ENCODE assay signal across 14 mouse cellular contexts in the genomic region with DNA sequence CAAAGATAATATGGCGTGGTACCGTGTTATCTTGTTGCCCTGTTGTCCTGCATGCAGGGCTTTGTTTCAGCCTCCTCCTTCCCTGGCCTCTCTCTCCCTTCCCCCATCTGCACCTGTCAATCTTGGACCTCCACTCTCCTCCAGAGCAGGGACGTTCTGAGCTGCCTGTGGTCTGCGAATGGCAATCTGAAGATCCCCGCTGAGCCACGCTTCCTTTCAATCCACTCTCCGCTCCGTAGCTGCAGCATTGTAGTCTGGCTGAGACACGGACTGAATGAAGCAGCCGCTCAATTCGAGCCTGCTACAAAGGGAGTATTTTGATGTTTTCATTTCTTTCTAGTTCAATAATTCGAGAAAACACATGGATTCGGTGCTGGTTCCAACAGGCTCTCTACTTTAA.
A peak's percentile ranks its signal among the peaks of the same experiment; 100 is the strongest.
DNase-seq lines count a peak whose midpoint lies in the region; ATAC-seq lines count a peak whose summit lies in the region.
"Had no signal": no experiment of that assay in that cellular context is flagged by ENCODE, and none has a peak within 500 bp of the region (broad histone marks: within the 10 kb centered on the region; RNA-seq: fewer than 3 reads in every experiment).

No protein-coding gene starts in this region.

- peaks cover 23% of the 10 kb centered on the region for H3K27me3 ChIP-seq in kidney, embryonic 15.5 days
- peaks cover 3% of the 10 kb centered on the region; the same call in 1 of the 2 replicates for H3K27me3 ChIP-seq in kidney, embryonic 16.5 days (ENCODE audit: insufficient read depth, low read length)
- H3K27me3 ChIP-seq in forebrain, embryonic 10.5 days (ENCODE audit: poor library complexity, severe bottlenecking): peaks cover 92% of the 10 kb centered on the region
- H3K27me3 ChIP-seq in hindbrain, embryonic 15.5 days: no peaks in the 10 kb centered on the region; the same call in 1 of the 2 replicates
- peaks cover 11% of the 10 kb centered on the region; the same call in 1 of the 2 replicates for H3K27me3 ChIP-seq in neural tube, embryonic 13.5 days
- peaks cover 66% of the 10 kb centered on the region for H3K27me3 ChIP-seq in liver, embryonic 12.5 days (replicated peaks)

- no peak overlapping the region for H3K27ac ChIP-seq in kidney, embryonic 15.5 days
- no peak overlapping the region for H3K27ac ChIP-seq in kidney, embryonic 16.5 days (ENCODE audit: low read length)
- peak overlapping the region; percentile 77 for H3K27ac ChIP-seq in forebrain, embryonic 10.5 days
- H3K27ac ChIP-seq in hindbrain, embryonic 15.5 days (replicated peaks): peak overlapping the region; percentile 43; the same call in 1 of the 2 replicates
- H3K27ac ChIP-seq in neural tube, embryonic 13.5 days (replicated peaks): peak overlapping the region; percentile 61
- H3K27ac ChIP-seq in liver, embryonic 12.5 days: no peak overlapping the region
- H3K27ac ChIP-seq: liver, embryonic 15.5 days had no signal

- H3K4me1 ChIP-seq in kidney, embryonic 15.5 days: peaks cover 23% of the 10 kb centered on the region
- peaks cover 13% of the 10 kb centered on the region for H3K4me1 ChIP-seq in kidney, embryonic 16.5 days (ENCODE audit: insufficient read depth, low read length)
- peaks cover 87% of the 10 kb centered on the region for H3K4me1 ChIP-seq in forebrain, embryonic 10.5 days
- H3K4me1 ChIP-seq in hindbrain, embryonic 15.5 days (replicated peaks): peaks cover 70% of the 10 kb centered on the region
- peaks cover 89% of the 10 kb centered on the region for H3K4me1 ChIP-seq in neural tube, embryonic 13.5 days (replicated peaks)
- H3K4me1 ChIP-seq in liver, embryonic 12.5 days: no peaks in the 10 kb centered on the region
- H3K4me1 ChIP-seq: liver, embryonic 15.5 days had no signal

- H3K9me3 ChIP-seq in kidney, embryonic 15.5 days (replicated peaks): no peaks in the 10 kb centered on the region
- no peaks in the 10 kb centered on the region for H3K9me3 ChIP-seq in kidney, embryonic 16.5 days (ENCODE audit: low read length)
- no peaks in the 10 kb centered on the region for H3K9me3 ChIP-seq in forebrain, embryonic 10.5 days
- no peaks in the 10 kb centered on the region for H3K9me3 ChIP-seq in hindbrain, embryonic 15.5 days
- H3K9me3 ChIP-seq in neural tube, embryonic 13.5 days: no peaks in the 10 kb centered on the region
- no peaks in the 10 kb centered on the region for H3K9me3 ChIP-seq in liver, embryonic 12.5 days (replicated peaks)
- H3K9me3 ChIP-seq: liver, embryonic 15.5 days had no signal

- H3K4me3 ChIP-seq in kidney, embryonic 15.5 days (replicated peaks): no peak overlapping the region
- no peak overlapping the region for H3K4me3 ChIP-seq in kidney, embryonic 16.5 days (ENCODE audit: low read length)
- peak overlapping the region; percentile 22; the same call in 1 of the 2 replicates for H3K4me3 ChIP-seq in forebrain, embryonic 10.5 days
- H3K4me3 ChIP-seq in hindbrain, embryonic 15.5 days: no peak overlapping the region
- H3K4me3 ChIP-seq in neural tube, embryonic 13.5 days: no peak overlapping the region
- no peak overlapping the region for H3K4me3 ChIP-seq in liver, embryonic 12.5 days
- H3K4me3 ChIP-seq: liver, embryonic 15.5 days had no signal

- no peaks in the 10 kb centered on the region for H3K36me3 ChIP-seq in kidney, embryonic 15.5 days
- H3K36me3 ChIP-seq in kidney, embryonic 16.5 days (ENCODE audit: insufficient read depth, low read length): no peaks in the 10 kb centered on the region
- no peaks in the 10 kb centered on the region for H3K36me3 ChIP-seq in forebrain, embryonic 10.5 days (replicated peaks)
- no peaks in the 10 kb centered on the region for H3K36me3 ChIP-seq in hindbrain, embryonic 15.5 days
- H3K36me3 ChIP-seq in neural tube, embryonic 13.5 days: no peaks in the 10 kb centered on the region
- H3K36me3 ChIP-seq in liver, embryonic 12.5 days: no peaks in the 10 kb centered on the region
- H3K36me3 ChIP-seq: liver, embryonic 15.5 days had no signal

- H3K4me2 ChIP-seq in kidney, embryonic 15.5 days: 0 out of 2 replicates have a peak overlapping the region, but pooled peaks have one; percentile 24
- no peak overlapping the region for H3K4me2 ChIP-seq in kidney, embryonic 16.5 days (replicated peaks; ENCODE audit: low read depth, low read length)
- peak overlapping the region; percentile 23 for H3K4me2 ChIP-seq in hindbrain, embryonic 15.5 days
- H3K4me2 ChIP-seq in neural tube, embryonic 13.5 days: peak overlapping the region; percentile 9; the same call in 1 of the 2 replicates
- no peak overlapping the region for H3K4me2 ChIP-seq in liver, embryonic 12.5 days
- H3K4me2 ChIP-seq: liver, embryonic 15.5 days had no signal

- no peak overlapping the region for H3K9ac ChIP-seq in kidney, embryonic 15.5 days
- no peak overlapping the region for H3K9ac ChIP-seq in kidney, embryonic 16.5 days (replicated peaks; ENCODE audit: low read length)
- no peak overlapping the region for H3K9ac ChIP-seq in hindbrain, embryonic 15.5 days
- no peak overlapping the region for H3K9ac ChIP-seq in neural tube, embryonic 13.5 days
- H3K9ac ChIP-seq in liver, embryonic 12.5 days: no peak overlapping the region
- H3K9ac ChIP-seq: liver, embryonic 15.5 days had no signal

- ATAC-seq in kidney, embryonic 15.5 days (replicated peaks; ENCODE audit: low FRiP score): no peak
- no peak for ATAC-seq in kidney, embryonic 16.5 days (ENCODE audit: low FRiP score, low TSS enrichment)
- ATAC-seq in hindbrain, embryonic 15.5 days (ENCODE audit: low FRiP score, low read depth): no peak
- no peak for ATAC-seq in neural tube, embryonic 13.5 days (ENCODE audit: low read depth)
- no peak for ATAC-seq in liver, embryonic 12.5 days

- 15% methylated on average over 13 of the region's 13 CpGs for WGBS in kidney, embryonic 15.5 days
- WGBS in kidney, embryonic 16.5 days: 15% methylated on average over 13 of the region's 13 CpGs
- WGBS in forebrain, embryonic 10.5 days: 5% methylated on average over 13 of the region's 13 CpGs
- 5% methylated on average over 13 of the region's 13 CpGs for WGBS in hindbrain, embryonic 15.5 days
- 5% methylated on average over 13 of the region's 13 CpGs for WGBS in neural tube, embryonic 13.5 days
- 10% methylated on average over 13 of the region's 13 CpGs for WGBS in liver, embryonic 12.5 days (ENCODE audit: insufficient replicate concordance)

- DNase-seq in forebrain, embryonic 10.5 days (ENCODE audit: extremely low spot score, low spot score): peak; percentile 47
- DNase-seq in thymus, postnatal 10 days (ENCODE audit: low spot score in 2 of 2): no peak
- DNase-seq in gastrocnemius, adult 8-10 months (ENCODE audit: low spot score in 2 of 2): no peak
- DNase-seq: adrenal gland, postnatal 25 days; cerebellum, adult 9-10 months; heart, postnatal 36 days; kidney, postnatal 25 days; thymus, postnatal 36 days had no signal

Comparison
In these comparisons a context has a peak if more than half of its experiments do, and no peak if none do; other contexts are left out.
1. H3K4me2 ChIP-seq: peak in kidney, embryonic 15.5 days (single experiment), hindbrain, embryonic 15.5 days (single experiment) and neural tube, embryonic 13.5 days (single experiment); none in kidney, embryonic 16.5 days (single experiment) and liver, embryonic 12.5 days (single experiment).
2. H3K27ac ChIP-seq: peak in forebrain, embryonic 10.5 days (single experiment), hindbrain, embryonic 15.5 days (single experiment) and neural tube, embryonic 13.5 days (single experiment); none in kidney, embryonic 15.5 days (single experiment), kidney, embryonic 16.5 days (single experiment) and liver, embryonic 12.5 days (single experiment).